Mouse (Mus musculus): ENCODE results near the gene Ndufs4.

- TF ChIP-seq CTCF (IDR thresholded peaks at IDR 0.05; ENCODE audit: borderline replicate concordance, insufficient read depth, low read depth, low read length) (no peak), POLR2A (IDR thresholded peaks at IDR 0.05; ENCODE audit: borderline replicate concordance, insufficient read depth, low read length) (no peak)
Observed at GRCm38 (mm10) chr13:114344979-114345712, 42.9 kb downstream of the Ndufs4 start.
